Mouse (Mus musculus) MEL (cell line): ENCODE measurements at regions not wholly inside any gene's neighbourhood (a gene's known extent, or its start where the extent isn't known, plus 50 kb on each side); places are given as distances from the start of the nearest gene placed in this dataset.

ENCODE experiments used
- DNase-seq: peaks from one replicate; pipeline ENCODE4 v3.0.0; 2011; ENCODE audit warnings: low read depth, low spot score
- H3K27ac ChIP-seq: 2 replicates; pipeline ENCODE4 v1.5.1; 2012; ENCODE audit warnings: low read depth, mild to moderate bottlenecking, control low read depth, low read length, moderate library complexity; ENCODE audit not compliant: control insufficient read depth
- H3K27me3 ChIP-seq, 2 experiments: fragments of 150-350 bp in 1 of 2; sonication (generic) in 1 of 2; 2 replicates each; pipeline ENCODE4 v1.6.1; 2012; ENCODE audit warnings: low read length in 2 of 2, mild to moderate bottlenecking in 2 of 2, improper control_type of control experiment in 1 of 2, moderate library complexity in 1 of 2; ENCODE audit not compliant: insufficient read depth in 2 of 2, control insufficient read depth in 1 of 2
- H3K36me3 ChIP-seq, 2 experiments: 2 replicates each; pipeline ENCODE4 v1.6.1; 2012 to 2014; ENCODE audit warnings: low read length in 2 of 2, improper control_type of control experiment in 1 of 2, inconsistent platforms in 1 of 2, mild to moderate bottlenecking in 1 of 2; ENCODE audit not compliant: insufficient read depth in 2 of 2, control insufficient read depth in 1 of 2
- H3K4me1 ChIP-seq, 2 experiments: fragments of 150-350 bp in 1 of 2; sonication (generic) in 1 of 2; 2 replicates each; pipeline ENCODE4 v1.6.1; 2012; ENCODE audit warnings: low read length in 2 of 2, improper control_type of control experiment in 1 of 2, mild to moderate bottlenecking in 1 of 2; ENCODE audit not compliant: insufficient read depth in 2 of 2, control insufficient read depth in 1 of 2
- H3K4me3 ChIP-seq, 2 experiments: fragments of 150-350 bp in 1 of 2; sonication (generic) in 1 of 2; 2 replicates each; pipeline ENCODE4 v1.5.1; 2012; ENCODE audit warnings: low read depth in 2 of 2, low read length in 2 of 2, mild to moderate bottlenecking in 2 of 2, moderate library complexity in 2 of 2, control low read depth in 1 of 2, improper control_type of control experiment in 1 of 2; ENCODE audit not compliant: control insufficient read depth in 1 of 2, insufficient read depth in 1 of 2
- H3K79me2 ChIP-seq: 2 replicates; pipeline ENCODE4 v1.6.1; 2012; ENCODE audit warnings: mild to moderate bottlenecking, low read length, moderate library complexity; ENCODE audit not compliant: control insufficient read depth, poor library complexity, insufficient read depth
- H3K9ac ChIP-seq: 2 replicates; pipeline ENCODE4 v1.6.1; 2012; ENCODE audit warnings: low read depth, mild to moderate bottlenecking, control low read depth, low read length, moderate library complexity; ENCODE audit not compliant: control insufficient read depth, poor library complexity, severe bottlenecking
- H3K9me3 ChIP-seq: fragments of 150-350 bp; sonication (generic); replicated peaks from 2 replicates; pipeline ENCODE4 v1.6.1; 2012; ENCODE audit warnings: mild to moderate bottlenecking, low read length, improper control_type of control experiment, moderate library complexity; ENCODE audit not compliant: insufficient read depth
- CHD1 ChIP-seq: IDR thresholded peaks from 2 replicates; pipeline ENCODE4 v1.6.1; 2012; ENCODE audit warnings: low read depth, mild to moderate bottlenecking, inconsistent platforms, low read length, improper control_type of control experiment
- CTCF ChIP-seq, 3 experiments: IDR thresholded peaks in 2 of 3; conservative IDR thresholded peaks in 1 of 3; 2 replicates each; pipeline ENCODE4 v1.5.1; 2011 to 2012; ENCODE audit warnings: low read length in 3 of 3, low read depth in 2 of 3, mild to moderate bottlenecking in 2 of 3, improper control_type of control experiment in 1 of 3, inconsistent platforms in 1 of 3, mixed read lengths in 1 of 3, moderate library complexity in 1 of 3; ENCODE audit not compliant: control insufficient read depth in 1 of 3, insufficient read depth in 1 of 3, poor library complexity in 1 of 3, severe bottlenecking in 1 of 3
- ETS1 ChIP-seq: IDR thresholded peaks from 2 replicates; pipeline ENCODE4 v1.6.1; 2012; ENCODE audit warnings: low read depth, mild to moderate bottlenecking, inconsistent platforms, low read length, improper control_type of control experiment, moderate library complexity
- GATA1 ChIP-seq: IDR thresholded peaks from 2 replicates; pipeline ENCODE4 v1.6.1; 2011; ENCODE audit warnings: low read depth, low read length, improper control_type of control experiment
- JUND ChIP-seq: IDR thresholded peaks from 2 replicates; pipeline ENCODE4 v1.6.1; 2011; ENCODE audit warnings: low read depth, mild to moderate bottlenecking, improper control_type of control experiment, low read length
- MAFK ChIP-seq: IDR thresholded peaks from 2 replicates; pipeline ENCODE4 v1.6.1; 2011; ENCODE audit warnings: low read depth, mild to moderate bottlenecking, low read length, improper control_type of control experiment, borderline replicate concordance
- MAZ ChIP-seq: IDR thresholded peaks from 2 replicates; pipeline ENCODE4 v1.6.1; 2012; ENCODE audit warnings: low read depth, mild to moderate bottlenecking, inconsistent platforms, low read length, improper control_type of control experiment
- MXI1 ChIP-seq: IDR thresholded peaks from 2 replicates; pipeline ENCODE4 v1.6.1; 2011; ENCODE audit warnings: mild to moderate bottlenecking, low read depth, low read length, improper control_type of control experiment
- MYC ChIP-seq: IDR thresholded peaks from 2 replicates; pipeline ENCODE4 v1.6.1; 2011; ENCODE audit warnings: low read depth, mild to moderate bottlenecking, low read length, improper control_type of control experiment, moderate library complexity
- NELFE ChIP-seq: IDR thresholded peaks from 2 replicates; pipeline ENCODE4 v1.6.1; 2011; ENCODE audit warnings: low read depth, low read length, improper control_type of control experiment
- RCOR1 ChIP-seq: IDR thresholded peaks from 2 replicates; pipeline ENCODE4 v1.6.1; 2012; ENCODE audit warnings: low read depth, mild to moderate bottlenecking, inconsistent platforms, low read length, improper control_type of control experiment
- SMC3 ChIP-seq: IDR thresholded peaks from 2 replicates; pipeline ENCODE4 v1.6.1; 2011; ENCODE audit warnings: low read depth, low read length, improper control_type of control experiment
- TBP ChIP-seq: IDR thresholded peaks from 2 replicates; pipeline ENCODE4 v1.8.0; 2011; ENCODE audit warnings: low read depth, low read length, improper control_type of control experiment
- USF1 ChIP-seq: IDR thresholded peaks from 2 replicates; pipeline ENCODE4 v1.6.1; 2014; ENCODE audit warnings: low read depth, mild to moderate bottlenecking, inconsistent platforms, low read length, improper control_type of control experiment, moderate library complexity
- USF2 ChIP-seq, 2 experiments: IDR thresholded peaks; 2 replicates each; pipeline ENCODE4 v1.6.1; 2011 to 2012; ENCODE audit warnings: improper control_type of control experiment in 2 of 2, low read length in 2 of 2, borderline replicate concordance in 1 of 2, inconsistent platforms in 1 of 2, low read depth in 1 of 2, mild to moderate bottlenecking in 1 of 2; ENCODE audit not compliant: insufficient read depth in 1 of 2
- ZC3H11A ChIP-seq: IDR thresholded peaks from 2 replicates; pipeline ENCODE4 v1.6.1; 2012; ENCODE audit warnings: low read depth, mild to moderate bottlenecking, inconsistent platforms, low read length, improper control_type of control experiment
- ZKSCAN1 ChIP-seq: IDR thresholded peaks from 2 replicates; pipeline ENCODE4 v1.6.1; 2012; ENCODE audit warnings: low read depth, mild to moderate bottlenecking, inconsistent platforms, low read length, improper control_type of control experiment, moderate library complexity
- ZNF384 ChIP-seq: IDR thresholded peaks from 2 replicates; pipeline ENCODE4 v1.6.1; 2012; ENCODE audit warnings: low read depth, mild to moderate bottlenecking, inconsistent platforms, low read length, improper control_type of control experiment

- Histone ChIP-seq H3K27me3 (no peaks in the 10 kb centered on the region), H3K79me2 (no peaks in the 10 kb centered on the region), H3K27ac (no peak overlapping the region), H3K9me3 (no peaks in the 10 kb centered on the region), H3K4me1 (no peaks in the 10 kb centered on the region), H3K36me3 (no peaks in the 10 kb centered on the region), H3K9ac (no peak overlapping the region), H3K4me3 (no peak overlapping the region)
- TF ChIP-seq GATA1 = no peak
- TF ChIP-seq RCOR1 = no peak
- TF ChIP-seq MYC = no peak
- no peak for TF ChIP-seq JUND
- no peak for TF ChIP-seq CHD1
- no peak for DNase-seq
Measured at GRCm38 (mm10) chr3:155688358-155688757, 595.1 kb downstream of the Lrriq3 start.

DNA sequence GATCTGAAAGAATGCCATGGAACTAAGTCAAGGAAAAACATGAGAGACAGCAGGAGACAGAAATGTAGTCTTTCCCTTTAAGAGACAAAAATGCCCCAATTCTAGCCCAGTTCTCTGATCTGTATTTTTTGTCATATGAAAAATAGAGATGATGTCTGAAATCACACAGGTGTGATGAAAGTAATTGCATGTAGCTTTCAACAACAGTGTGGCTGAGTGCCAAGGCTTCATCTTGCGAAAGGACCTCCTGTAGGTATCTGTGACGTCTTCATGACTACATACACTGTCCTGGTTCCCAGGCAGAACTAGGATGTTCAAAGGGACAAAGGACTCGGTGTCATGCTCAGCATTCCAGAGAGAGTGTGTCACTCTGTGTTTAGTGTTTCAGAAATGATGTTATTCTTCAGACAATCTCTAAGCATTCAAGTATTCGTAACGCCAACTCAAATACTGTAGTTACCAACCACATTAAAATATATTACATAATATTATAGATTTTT lies 629.8 kb downstream of the Lrriq3 start:
- H3K79me2 ChIP-seq = no peaks in the 10 kb centered on the region
- H3K9ac ChIP-seq = no peak overlapping the region
- no peaks in the 10 kb centered on the region for H3K27me3 ChIP-seq
- H3K4me1 ChIP-seq = no peaks in the 10 kb centered on the region
- H3K4me3 ChIP-seq = no peak overlapping the region
- no peak for DNase-seq
- TF ChIP-seq MAZ = no peak
- no peak for TF ChIP-seq MYC
- TF ChIP-seq USF2 (IDR thresholded peaks at IDR 0.05; ENCODE audit: borderline replicate concordance in 1 of 2, insufficient read depth in 1 of 2, low read depth in 1 of 2, low read length in 2 of 2) = no peak
- no peak for TF ChIP-seq ETS1
- no peak for TF ChIP-seq GATA1
- TF ChIP-seq SMC3 = no peak
- no peak for TF ChIP-seq MAFK
- no peak for TF ChIP-seq ZKSCAN1
- no peak for TF ChIP-seq TBP
- no peak for TF ChIP-seq ZNF384
- no peak for TF ChIP-seq ZC3H11A
- no peak for TF ChIP-seq RCOR1
- no peak for TF ChIP-seq CHD1
- TF ChIP-seq USF1 = no peak
- no peak for TF ChIP-seq CTCF (IDR thresholded peaks at IDR 0.05 in 2 of 3, conservative IDR thresholded peaks at IDR 0.05 in 1 of 3; ENCODE audit: control insufficient read depth in 1 of 3, insufficient read depth in 1 of 3, low read depth in 2 of 3, low read length in 3 of 3, poor library complexity in 1 of 3, severe bottlenecking in 1 of 3)
- no peak for TF ChIP-seq MXI1
- no peak for TF ChIP-seq NELFE
- H3K36me3 ChIP-seq = no peaks in the 10 kb centered on the region
- H3K27ac ChIP-seq = no peak overlapping the region
- no peaks in the 10 kb centered on the region for H3K9me3 ChIP-seq
